26 mouse cellular contexts compared by ENCODE assay signal in the genomic region with DNA sequence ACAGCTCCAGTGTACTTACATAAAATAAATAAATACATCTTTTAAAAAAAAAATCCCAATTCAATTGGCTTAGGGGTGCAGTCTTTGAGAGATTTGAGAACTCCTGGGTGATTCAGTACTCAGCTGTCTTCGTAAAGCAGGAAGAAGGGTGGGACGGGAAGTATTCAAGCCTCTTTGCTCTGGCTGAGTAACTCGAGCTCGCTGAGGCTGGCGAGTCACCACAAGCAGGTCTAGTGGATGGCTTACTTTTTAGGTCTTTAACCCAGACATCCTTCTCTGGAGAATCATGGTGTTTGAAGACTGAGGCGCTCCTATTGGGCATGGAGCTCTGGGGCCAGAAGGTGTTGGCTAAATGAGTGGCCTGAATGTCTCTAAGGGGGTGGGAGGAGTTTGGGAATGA. TPM values are rescaled to one million over a fixed set of nuclear protein-coding genes. Genes with fewer than 3 reads are reported as not detected.
"Had no signal": no experiment of that assay in that cellular context is flagged by ENCODE, and none has a peak within 500 bp of the region (broad histone marks: within the 10 kb centered on the region; RNA-seq: fewer than 3 reads in every experiment).

No protein-coding gene starts in this region.

- H3K4me1 ChIP-seq: liver, embryonic 12.5 days; megakaryocyte, embryonic 14.5 days had no signal

- H3K9me3 ChIP-seq: kidney, embryonic 15.5 days; limb, embryonic 12.5 days; limb, embryonic 15.5 days; liver, embryonic 12.5 days; liver, embryonic 15.5 days; lung, embryonic 15.5 days; megakaryocyte, embryonic 14.5 days; midbrain, embryonic 10.5 days; midbrain, embryonic 13.5 days; stomach, embryonic 15.5 days had no signal

- DNase-seq: kidney, postnatal 10 days; layer of hippocampus, adult 9-11 months; left cerebral cortex, postnatal 4 days; lung, adult 18-20 months; lung, postnatal 10 days; lung, postnatal 36 days; right cerebral cortex, adult 18-20 months; right cerebral cortex, postnatal 14 days; right cerebral cortex, postnatal 4 days; spleen, adult 18-20 months; thymus, postnatal 25 days had no signal

- ATAC-seq: liver, embryonic 12.5 days; midbrain, embryonic 13.5 days; midbrain, embryonic 16.5 days had no signal

- H3K9ac ChIP-seq: kidney, embryonic 15.5 days; limb, embryonic 12.5 days; limb, embryonic 15.5 days; liver, embryonic 12.5 days; liver, embryonic 15.5 days; lung, embryonic 15.5 days; midbrain, embryonic 13.5 days; stomach, embryonic 15.5 days had no signal

- H3K36me3 ChIP-seq: kidney, embryonic 15.5 days; limb, embryonic 12.5 days; limb, embryonic 15.5 days; liver, embryonic 12.5 days; liver, embryonic 15.5 days; lung, embryonic 15.5 days; midbrain, embryonic 10.5 days; midbrain, embryonic 13.5 days; stomach, embryonic 15.5 days had no signal

- H3K4me2 ChIP-seq: kidney, embryonic 15.5 days; limb, embryonic 12.5 days; limb, embryonic 15.5 days; liver, embryonic 12.5 days; liver, embryonic 15.5 days; lung, embryonic 15.5 days; midbrain, embryonic 13.5 days; stomach, embryonic 15.5 days had no signal

- H3K27ac ChIP-seq: kidney, embryonic 15.5 days; limb, embryonic 12.5 days; limb, embryonic 15.5 days; liver, embryonic 12.5 days; liver, embryonic 15.5 days; lung, embryonic 15.5 days; midbrain, embryonic 10.5 days; midbrain, embryonic 13.5 days; stomach, embryonic 15.5 days had no signal

- H3K4me3 ChIP-seq: kidney, embryonic 15.5 days; limb, embryonic 12.5 days; limb, embryonic 15.5 days; liver, embryonic 12.5 days; liver, embryonic 15.5 days; lung, embryonic 15.5 days; megakaryocyte, embryonic 14.5 days; midbrain, embryonic 10.5 days; midbrain, embryonic 13.5 days; stomach, embryonic 15.5 days had no signal

- H3K27me3 ChIP-seq: kidney, embryonic 15.5 days; limb, embryonic 15.5 days; liver, embryonic 15.5 days; lung, embryonic 15.5 days; stomach, embryonic 15.5 days had no signal

RNA-seq across cellular contexts. Expression of a gene that starts 10.9 kb away (rescaled TPM):
- polyA plus RNA-seq: liver, embryonic 12.5 days had no signal

RNA-seq across cellular contexts. Expression of a gene that starts 47.7 kb away (rescaled TPM):
- total RNA-seq: layer of hippocampus, adult 18-20 months; left cerebral cortex, adult 18-20 months; left cerebral cortex, postnatal 14 days had no signal
- polyA plus RNA-seq: limb, embryonic 12.5 days; midbrain, embryonic 13.5 days; midbrain, embryonic 16.5 days; neural tube, embryonic 14.5 days had no signal
